Mouse (Mus musculus): ENCODE measurements around the gene Serpinh1.
"Not testable (repeated sequence)": the region's sequence is repeated elsewhere in the genome, so short reads cannot be mapped to it uniquely, and the experiment has no call there.

Serpinh1 gene

DNA sequence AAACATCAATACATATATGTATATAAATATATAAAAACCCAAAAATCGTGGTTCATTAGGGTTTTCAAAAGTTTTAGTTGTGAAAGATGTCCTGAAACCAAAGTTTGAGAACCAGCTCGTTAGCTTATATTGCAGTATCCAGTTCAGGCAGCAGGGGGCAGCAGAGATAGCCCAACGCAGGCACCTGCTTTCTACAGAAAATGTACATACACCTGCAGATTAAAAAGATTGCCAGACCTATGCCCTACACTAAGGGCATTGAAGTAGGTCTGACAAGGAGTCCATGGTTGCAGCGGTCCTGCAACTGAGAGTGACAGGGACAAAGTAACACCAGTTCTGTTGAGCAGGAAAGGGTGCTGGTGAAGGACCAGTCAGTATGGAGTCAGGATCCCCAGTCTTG is 22.4 kb upstream of the Serpinh1 start:
- no peak for DNase-seq (ENCODE audit: extremely low spot score, low read depth, low spot score)

DNA sequence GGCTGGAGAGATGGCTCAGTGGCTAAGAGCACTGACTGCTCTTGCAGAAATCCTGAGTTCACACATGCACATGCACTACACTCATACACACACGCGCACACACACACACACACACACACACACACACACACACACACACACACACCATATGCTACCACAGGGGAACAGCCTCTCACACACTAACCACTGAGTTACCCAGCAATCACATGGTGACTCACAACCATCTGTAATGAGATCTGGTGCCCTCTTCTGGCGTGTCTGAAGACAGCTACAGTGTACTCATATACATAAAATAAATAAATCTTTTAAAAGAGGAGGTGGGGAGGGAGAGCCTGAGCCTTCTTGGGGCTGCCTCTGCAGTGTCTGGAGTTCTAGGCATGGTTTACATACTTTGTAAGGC is 21.3 kb upstream of the Serpinh1 start:
- not testable (repeated sequence) for DNase-seq (ENCODE audit: extremely low spot score, low read depth, low spot score)

DNA sequence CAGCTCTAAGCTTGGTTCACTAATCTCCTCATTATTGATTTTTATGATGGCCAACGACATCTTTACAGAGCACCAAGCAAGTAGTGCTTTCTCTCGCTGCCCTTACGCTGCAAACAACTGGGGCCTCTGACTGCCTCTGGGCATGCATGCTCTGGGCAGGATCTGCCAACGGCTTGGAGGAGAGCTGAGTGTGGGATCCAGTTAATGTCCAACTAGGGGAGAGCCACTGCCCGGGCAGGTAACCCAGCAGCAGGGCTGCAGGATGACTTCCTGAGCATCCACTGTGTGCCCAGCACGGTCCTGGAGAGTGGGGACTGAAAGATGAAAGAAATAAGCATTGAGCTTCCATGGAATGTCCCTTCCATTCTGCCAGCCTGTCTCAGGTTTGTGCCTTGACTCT is 13.7 kb upstream of the Serpinh1 start:
- no peak for DNase-seq (ENCODE audit: extremely low spot score, low read depth, low spot score)

DNA sequence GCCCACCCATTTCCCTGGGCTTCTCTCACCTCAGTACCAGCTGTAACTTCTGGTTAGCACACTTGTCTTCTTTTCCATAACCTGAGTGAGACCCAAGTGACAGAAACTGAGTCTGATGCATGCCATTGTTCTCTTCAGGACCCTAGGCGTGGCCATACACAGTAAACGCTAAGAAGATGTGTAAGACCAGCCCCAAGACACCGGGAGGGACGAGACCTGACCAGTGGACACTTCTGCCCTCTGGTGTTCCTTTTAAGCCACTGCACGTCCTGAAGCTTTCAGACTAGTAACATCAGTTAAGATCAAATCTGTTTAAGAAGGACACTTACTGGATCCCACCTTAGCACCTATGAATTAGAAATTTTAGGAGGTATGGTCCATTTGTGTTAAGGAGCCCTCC is 12.0 kb upstream of the Serpinh1 start:
- DNase-seq (ENCODE audit: extremely low spot score, low read depth, low spot score): no peak

DNA sequence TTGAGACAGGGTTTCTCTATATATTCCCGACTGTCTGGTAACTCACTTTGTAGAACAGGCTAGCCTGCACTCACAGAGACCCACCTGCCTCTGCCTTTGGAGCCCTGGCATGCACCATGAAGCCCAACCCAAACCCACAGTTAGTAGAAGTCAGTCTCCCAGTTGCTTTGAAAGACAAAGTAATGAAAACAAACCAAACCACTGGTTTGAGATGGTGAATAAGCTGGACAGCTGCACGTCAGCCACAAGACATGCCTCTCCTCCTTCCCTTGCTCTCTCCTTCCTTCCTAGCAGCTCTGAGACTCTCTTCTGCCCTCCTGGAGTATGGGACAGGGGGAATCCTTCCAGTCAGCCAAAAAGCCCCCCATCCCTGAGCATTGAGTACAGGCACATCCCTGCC is 9.1 kb upstream of the Serpinh1 start:
- no peak for DNase-seq (ENCODE audit: extremely low spot score, low read depth, low spot score)

DNA sequence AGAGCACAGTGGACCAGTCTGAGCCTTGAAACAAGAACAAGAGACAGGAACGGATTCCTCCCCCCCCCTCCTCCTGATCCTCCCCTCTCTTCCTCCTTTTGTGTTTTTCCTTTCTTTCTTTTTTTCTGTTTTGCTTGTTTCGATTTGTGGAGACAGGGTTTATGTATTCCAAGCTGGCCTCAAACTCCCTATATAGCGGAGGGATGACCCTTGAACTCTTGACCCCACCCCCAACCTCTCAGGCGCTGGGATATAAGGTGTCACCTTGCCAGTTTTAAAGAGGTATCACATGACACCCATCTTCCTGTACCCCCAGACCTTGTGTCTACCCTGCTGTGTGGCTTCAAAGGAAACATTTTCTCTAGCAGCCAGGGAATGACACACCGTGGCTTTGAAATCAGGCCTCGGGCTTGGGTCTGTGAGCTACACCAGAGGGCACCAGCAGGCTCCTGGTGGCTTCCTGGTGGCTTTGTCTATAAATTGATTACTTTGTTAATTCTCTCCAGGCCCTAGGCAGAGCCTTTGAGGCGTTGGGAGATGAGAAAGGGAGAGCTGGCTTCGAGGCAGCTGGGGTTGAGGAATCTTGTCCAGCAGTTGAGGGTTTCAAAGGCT is 7.9 kb upstream of the Serpinh1 start:
- no peak for DNase-seq (ENCODE audit: extremely low spot score, low read depth, low spot score)

DNA sequence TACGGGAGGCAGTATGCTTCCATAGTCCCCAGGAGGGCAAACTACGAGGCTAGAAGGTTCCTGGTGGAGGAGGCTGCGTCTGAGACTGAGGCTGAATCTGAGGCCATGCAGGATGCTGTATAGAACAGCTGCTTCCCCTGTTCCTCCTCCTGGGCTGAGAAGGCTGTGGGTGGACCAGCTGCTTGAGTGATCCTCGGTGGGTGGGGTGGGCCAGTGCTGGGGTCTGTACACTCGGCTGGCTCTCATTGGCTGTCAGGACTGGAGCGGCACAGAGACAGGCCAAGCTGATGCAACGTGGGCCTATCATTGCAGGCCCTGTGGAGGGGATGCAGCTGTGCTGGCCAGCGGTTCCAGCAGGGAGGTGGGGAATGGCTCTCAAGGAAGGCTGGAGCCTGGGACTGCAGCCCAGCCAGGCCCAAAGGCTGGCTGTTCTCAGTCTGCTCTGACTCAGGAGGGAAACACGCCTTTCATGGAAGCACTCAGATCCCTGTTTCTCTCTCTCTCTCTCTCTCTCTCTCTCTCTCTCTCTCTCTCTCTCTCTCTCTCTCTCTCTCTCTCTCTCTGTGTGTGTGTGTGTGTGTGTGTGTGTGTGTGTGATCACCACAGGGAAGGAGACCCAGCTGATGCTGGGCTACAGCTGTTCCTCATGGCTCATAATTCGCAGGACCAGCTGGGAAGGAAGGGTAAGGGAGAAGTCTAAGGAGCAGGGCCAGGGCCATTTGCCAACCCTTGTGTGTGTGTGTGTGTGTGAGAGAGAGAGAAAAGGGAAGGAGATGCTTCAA is 7.2 kb upstream of the Serpinh1 start:
- no peak for DNase-seq (ENCODE audit: extremely low spot score, low read depth, low spot score)

DNA sequence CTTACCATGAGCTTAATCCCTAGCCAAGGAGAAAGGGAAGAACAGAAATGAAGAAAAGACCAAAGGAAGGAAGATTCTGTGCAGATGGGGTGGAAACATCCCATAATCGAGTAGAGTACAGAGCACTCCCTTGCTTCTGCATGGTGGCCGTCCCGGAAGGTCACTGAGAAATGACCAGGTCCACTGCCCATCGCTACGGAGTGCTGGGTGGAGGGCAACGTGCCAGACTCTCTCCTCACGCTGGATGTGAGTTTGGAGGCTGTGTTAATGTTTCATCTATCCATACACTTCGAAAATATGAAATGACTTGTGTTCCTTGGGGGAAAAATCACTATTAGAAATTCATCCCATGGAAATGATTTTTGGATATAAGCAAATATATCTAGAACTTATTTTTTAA is 5.3 kb upstream of the Serpinh1 start:
- DNase-seq (ENCODE audit: extremely low spot score, low read depth, low spot score): no peak

DNA sequence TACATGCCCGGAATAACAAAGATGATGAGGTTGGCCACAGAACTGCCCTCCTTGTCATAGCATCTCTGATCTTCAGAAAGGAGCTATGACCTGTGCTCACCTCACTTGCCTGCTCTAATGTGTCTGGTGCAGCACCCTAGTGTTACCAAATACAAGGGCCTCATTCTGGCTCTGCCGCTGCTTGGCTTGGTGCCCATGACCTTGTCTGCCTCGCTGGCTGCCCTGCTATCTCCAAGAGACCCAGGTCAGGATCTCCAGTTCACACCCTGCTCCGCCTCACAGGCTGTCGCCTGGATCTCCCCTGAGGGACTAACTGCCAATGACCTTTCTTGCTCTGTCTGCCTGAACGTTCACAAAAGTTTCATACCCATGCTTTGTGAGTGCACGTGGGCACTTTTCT is 4.2 kb upstream of the Serpinh1 start:
- DNase-seq (ENCODE audit: extremely low spot score, low read depth, low spot score): no peak

DNA sequence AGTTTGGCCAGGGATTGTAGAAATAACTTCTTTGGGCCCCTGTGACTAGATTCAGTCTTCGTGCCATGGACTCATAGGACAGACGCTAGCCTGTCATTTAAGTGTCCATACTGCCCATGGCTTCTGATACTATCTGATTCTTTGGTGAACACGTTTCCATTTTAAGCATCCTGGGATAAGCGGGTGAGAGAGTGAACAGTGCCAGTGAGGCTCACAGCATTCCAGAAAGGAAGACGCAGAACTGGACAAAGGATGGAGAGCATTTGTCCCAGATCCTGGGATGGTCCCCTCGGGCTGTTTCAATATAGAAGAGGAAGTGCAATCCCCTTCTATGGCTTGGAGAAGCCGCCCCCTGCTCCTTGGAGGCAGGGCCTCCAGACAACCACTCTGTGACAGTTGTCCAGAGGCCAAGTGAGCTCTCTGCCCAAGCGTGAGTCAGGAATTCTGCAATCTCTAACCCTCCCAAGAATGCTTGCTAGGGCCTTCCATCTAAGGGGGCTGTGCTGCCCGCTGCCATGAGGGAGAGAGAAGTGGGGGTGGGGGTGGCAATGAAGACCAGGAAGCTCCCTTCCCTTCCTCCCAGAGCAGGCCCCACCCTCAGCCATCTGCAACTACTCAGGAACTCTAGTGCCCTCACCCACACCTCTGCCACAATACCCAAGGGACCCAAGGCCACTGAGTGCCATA is 3.3 kb upstream of the Serpinh1 start:
- no peak for DNase-seq (ENCODE audit: extremely low spot score, low read depth, low spot score)

DNA sequence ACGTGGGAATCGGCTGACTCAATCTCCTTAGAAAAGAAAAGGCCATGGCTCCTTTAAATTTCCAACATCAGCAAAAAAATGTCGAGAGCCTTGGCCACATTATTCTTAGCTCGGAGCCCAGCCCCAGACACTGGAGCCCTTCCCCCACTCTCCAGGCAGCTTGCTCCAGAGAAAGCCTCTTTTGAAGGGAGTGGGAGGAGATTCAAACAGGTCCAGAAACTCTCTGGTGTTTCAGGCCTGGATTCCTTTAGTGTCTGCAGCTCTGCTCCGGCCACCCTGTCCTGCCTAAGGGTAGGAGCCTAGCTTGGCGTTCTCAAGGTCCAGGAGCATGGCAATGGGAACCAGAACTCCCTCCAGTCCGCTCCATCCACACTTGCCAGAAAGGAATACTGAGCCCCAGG is 2.7 kb upstream of the Serpinh1 start:
- no peak for DNase-seq (ENCODE audit: extremely low spot score, low read depth, low spot score)

DNA sequence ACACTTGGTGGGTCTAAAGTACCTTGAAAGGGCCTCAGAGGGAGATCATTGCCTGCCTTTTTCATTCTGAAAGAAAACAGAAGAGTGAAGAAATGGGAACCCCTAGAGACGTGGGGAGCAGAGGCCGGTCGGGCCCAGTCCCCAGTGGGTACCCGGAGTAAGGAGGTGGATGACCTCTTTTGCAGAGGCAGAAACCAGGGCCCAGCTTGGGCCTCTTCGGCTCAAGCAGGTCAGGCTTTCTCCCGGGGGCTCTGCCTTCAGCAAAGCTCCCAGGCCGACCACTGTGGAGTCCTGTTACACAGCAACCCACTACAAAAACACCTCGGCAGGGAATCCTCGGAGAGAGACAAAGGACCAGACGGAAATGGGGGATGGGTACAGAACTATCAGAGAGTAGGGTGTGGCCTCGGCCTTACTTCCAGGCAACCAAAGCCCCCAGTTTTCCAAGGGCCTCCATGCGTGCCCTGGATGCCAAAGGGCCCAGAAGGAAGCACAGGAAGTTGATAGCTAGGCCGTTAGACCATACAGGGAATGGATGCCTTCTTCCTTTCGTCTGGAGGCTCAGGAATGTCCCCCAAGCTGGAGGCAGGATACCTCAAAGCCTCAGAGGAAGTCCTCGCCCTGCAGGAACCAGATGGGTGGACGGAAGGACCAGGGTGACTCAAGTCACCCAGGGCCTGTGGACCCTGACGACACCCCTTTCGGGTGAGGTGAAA is 1.1 kb downstream of the Serpinh1 start:
- DNase-seq (ENCODE audit: extremely low spot score, low read depth, low spot score): no peak

DNA sequence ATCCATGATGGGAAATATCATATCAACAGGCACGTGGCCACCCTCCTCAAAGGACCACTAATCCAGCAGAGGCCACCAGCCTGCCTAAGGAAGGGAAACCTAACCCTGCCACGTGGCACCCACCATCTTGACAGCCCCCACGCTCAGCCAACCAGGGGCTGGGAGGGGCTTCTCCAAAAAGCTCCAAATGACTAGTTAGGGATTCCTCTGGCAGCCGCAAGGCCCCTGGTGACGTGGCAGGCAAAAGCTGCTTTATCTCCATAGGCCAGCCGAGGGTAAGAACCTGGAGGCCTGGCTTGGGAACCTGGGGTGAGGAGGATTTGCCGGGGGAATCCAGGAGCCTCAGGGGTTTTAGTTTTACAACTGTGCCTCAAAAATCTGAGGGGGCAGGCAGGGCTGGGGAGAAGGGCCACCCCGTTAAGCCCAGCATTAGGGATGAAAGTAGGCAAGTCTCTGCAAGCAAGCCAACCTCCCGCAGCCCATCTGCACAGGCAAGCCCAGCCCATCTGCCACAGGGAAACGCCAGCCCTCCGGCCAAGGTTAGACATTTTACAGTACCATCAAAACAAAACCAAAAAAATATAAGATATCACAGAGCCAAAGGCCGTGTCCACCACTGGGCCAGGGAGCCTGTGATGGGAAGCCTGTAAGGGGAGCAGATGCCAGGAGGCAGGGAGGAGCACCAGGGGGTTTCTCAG is 1.8 kb downstream of the Serpinh1 start:
- DNase-seq (ENCODE audit: extremely low spot score, low read depth, low spot score): no peak

DNA sequence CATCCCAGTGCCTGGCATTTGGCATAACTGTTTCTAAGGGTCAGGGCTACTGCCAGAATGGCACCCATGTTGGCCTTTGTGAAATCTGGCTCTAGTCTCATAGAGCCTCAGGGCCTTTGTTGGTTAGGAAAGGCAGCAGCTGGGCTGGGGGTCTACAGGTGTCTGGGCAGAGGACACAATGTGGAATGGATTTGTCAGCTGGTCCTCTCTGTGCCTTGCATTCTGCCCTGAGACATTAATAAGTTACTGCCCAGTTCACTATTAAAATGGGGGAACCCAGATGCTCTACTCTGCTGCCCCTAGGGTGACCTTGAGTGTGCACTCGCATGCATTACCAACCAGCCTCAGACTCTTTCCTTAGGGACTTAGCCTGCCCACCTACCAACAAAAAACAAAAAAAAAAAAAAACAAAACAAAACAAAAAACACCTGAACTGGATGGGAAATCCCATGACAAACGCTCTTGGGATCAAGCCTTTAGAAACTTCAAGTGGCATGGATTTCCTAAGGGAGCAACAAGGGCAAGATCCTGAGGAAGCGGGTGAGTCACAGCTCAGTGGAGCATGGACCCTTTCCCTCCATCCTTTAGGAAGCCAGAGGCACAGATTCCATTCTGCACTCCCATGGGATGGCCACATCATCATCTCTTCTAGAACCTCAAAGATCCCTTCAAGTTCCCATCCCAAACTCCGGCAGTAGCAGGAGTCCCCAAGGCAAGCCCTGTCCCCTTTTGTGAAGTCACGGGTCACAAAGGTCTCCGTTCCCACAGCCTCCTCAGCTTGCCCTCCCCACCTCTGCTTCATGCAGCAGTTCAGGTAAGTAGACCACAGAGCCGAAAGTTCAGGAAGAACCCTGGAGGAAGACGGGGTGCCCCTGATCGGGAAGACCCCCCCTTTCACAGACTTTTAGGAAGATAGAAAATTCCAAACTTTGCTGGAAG is 3.0 kb downstream of the Serpinh1 start:
- no peak for DNase-seq (ENCODE audit: extremely low spot score, low read depth, low spot score)

DNA sequence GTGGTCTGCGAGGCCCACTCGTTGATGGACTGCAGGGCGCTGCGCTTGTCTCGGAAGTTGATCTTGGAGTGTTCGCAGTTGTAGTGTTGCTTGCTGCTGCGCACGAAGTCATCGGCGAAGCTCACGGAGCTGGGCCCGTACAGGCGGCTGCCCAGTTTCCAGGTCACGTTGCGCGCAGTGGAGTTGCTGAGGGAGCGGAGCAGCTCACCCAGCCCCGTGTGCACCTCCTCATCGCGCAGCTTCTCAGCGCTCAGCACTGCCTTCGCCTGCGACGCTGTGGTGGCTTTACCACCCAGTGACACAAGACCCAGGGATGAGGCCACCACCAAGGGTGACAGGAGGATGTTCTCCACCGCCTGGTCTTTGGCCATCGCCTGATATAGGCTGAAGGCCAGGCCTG is 4.2 kb downstream of the Serpinh1 start:
- no peak for DNase-seq (ENCODE audit: extremely low spot score, low read depth, low spot score)

DNA sequence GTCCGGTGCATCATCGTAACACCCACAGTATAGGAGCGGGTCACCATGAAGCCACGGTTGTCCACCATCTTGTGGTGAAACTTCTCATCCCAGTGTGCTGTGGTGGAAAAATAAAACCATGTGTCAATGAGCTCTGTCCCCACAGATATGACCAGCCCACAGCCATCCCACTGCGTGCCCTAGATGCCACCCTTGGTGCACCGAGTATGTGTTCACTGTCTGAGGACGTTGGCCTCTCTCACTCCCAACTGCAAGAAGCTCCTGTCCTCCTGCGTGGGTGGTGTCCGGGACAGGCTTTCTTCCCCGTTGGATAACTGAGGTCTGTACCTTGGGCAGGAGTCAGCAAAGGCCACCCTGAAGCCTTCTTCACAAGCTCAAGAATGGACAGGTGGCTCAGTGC is 5.8 kb downstream of the Serpinh1 start:
- no peak for DNase-seq (ENCODE audit: extremely low spot score, low read depth, low spot score)

DNA sequence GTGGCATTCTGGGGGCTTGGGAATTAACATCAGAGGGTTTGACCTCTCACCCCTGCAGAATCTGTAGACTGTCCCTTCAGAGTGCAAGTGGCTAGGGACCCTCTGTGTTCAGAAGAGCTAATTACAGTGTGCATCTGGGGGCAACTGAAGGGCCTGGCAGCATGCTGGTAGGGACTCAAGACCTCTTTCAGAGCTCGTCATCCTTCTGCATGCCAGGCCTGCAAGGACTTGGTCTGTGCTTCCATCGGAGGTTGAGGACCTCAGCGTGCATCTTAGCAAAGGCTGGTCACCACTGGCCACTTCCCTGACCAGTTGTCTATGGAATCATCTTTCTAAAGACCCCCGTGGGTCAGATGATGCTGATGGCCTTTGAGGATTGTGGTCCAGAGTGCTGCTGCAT is 9.5 kb downstream of the Serpinh1 start:
- DNase-seq (ENCODE audit: extremely low spot score, low read depth, low spot score): no peak

DNA sequence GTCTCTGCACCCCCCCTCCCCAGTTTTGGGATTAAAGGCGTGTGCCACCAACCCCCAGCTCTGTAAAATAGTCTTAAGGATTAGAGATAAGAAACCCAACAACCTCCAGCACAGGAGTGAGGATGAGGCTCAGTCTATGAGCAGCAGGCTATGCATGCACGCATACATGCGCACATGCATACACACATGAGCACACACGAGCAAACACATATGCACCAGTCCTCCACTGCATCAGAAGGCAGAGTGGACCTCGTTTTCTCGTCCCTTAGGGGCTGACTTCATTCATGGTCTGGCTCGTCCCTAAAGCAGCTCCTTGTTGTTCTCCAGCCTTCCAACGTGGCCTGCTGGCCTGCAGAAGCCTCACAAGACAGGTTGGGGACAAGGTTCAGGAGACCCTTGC is 12.3 kb downstream of the Serpinh1 start:
- DNase-seq (ENCODE audit: extremely low spot score, low read depth, low spot score): no peak

DNA sequence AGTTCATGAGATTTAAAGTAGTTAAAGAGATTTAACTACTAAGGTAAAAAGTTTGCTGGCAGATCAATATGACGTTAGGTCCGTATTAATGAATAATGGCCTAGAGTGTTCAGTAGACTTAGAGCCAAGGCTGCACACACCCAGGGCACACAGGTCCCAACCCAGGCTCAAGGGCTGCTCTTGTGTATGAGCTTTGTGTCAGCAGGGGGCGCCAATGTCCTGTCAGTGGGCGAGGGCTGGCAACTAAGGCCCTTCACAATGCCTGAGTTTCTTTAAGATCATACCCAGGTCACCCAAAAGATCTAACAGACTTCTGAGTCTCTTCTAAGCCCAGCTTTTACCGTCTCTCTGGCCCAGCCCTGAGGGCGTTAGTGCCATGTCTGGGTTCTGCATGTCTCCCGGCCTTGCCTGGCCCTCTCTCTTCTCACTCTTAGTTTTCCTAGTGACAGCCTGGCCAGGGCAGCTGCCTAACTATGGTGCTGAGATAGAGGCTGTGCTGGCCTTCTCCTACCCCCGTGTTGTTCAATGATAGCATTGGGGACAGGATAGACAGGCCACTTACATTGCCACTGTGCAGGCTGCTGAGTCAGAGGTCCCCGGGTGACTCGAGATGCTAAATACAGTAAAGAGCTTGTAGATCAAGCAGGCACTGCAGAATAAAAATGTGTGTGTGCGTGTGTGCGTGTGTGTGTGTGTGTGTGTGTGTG is 20.1 kb downstream of the Serpinh1 start:
- DNase-seq (ENCODE audit: extremely low spot score, low read depth, low spot score): no peak

Data from hindlimb bud, embryonic 11.5 days (tissue).